Mouse (Mus musculus): ENCODE measurements around the gene Gm7951. TPM values are rescaled to one million over a fixed set of nuclear protein-coding genes. Genes with fewer than 3 reads are reported as not detected.
"Not testable (repeated sequence)": the region's sequence is repeated elsewhere in the genome, so short reads cannot be mapped to it uniquely, and the experiment has no call there.

Gm7951 gene
- polyA plus RNA-seq (2021): not detected

DNA sequence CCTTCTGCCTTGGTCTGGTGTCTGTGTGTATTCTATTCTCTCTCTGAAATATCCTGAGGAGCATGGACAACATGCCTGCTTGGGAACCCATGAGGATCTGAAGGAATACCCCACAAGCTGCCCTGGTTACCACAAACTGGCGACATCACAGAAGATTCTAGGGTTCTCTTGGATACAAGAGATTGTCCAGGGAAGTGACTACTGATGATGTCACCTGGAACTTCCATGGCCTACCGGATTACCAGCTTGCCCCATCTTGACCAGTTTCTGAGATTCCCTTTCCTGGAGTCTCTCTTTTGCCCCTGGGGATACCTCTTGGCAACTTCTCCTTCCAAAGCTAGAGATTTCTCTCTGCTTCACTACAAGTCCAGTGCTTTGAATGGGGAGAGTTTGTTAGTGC lies at the start of gene Gm7951:
TSS of gene Gm7951 (minus strand) at position 101 of the 400 bp plus-strand sequence.
- CTCF ChIA-PET; POLR2A ChIA-PET; ATAC-seq; in situ Hi-C loops (cut with MboI; ENCODE audit: low pct_unique_long_range_greater_than_20kb); H3K27me3 ChIP-seq; DNase-seq (ENCODE audit: low read depth, low spot score): not testable (repeated sequence)

DNA sequence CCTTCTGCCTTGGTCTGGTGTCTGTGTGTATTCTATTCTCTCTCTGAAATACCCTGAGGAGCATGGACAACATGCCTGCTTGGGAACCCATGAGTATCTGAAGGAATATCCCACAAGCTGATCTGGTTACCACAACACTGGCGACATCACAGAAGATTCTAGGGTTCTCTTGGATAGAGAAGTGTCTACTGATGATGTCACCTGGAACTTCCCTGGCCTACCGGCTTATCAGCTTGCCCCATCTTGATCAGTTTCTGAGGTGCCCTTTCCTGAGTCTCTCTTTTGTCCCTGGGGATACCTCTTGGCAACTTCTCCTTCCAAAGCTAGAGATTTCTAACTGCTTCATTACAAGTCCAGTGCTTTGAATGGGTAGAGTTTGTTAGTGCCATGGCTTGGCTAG lies 45.4 kb upstream of the Gm7951 start, which contains the start of gene Gm17027:
TSS of gene Gm17027 (minus strand) at position 101 of the 400 bp plus-strand sequence.
- ATAC-seq; H3K27me3 ChIP-seq; CTCF ChIA-PET; in situ Hi-C loops (cut with MboI; ENCODE audit: low pct_unique_long_range_greater_than_20kb); POLR2A ChIA-PET; DNase-seq (ENCODE audit: low read depth, low spot score): not testable (repeated sequence)

DNA sequence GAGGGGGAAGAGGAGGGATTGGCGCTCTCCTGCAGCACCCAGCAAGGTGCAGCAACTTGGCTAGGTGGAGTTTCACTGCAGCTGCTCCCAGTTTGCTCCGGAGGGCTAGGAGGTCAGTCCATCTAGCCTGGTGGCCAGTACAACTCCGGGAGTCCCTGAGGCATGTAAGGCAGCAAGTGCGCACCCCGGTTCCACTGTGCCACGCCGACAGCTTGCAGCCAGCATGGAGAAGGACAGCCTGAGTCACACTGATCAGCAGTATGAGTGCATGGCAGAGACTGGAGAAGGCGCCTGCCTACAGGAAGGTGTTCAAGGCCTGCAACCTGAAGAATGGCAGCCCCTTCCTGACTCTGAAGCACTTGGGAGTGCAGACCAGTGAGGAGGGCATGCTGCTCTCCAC lies 17.4 kb upstream of the Gm7951 start:
- in situ Hi-C loops (cut with MboI; ENCODE audit: low pct_unique_long_range_greater_than_20kb); CTCF ChIA-PET; ATAC-seq: not testable (repeated sequence)

DNA sequence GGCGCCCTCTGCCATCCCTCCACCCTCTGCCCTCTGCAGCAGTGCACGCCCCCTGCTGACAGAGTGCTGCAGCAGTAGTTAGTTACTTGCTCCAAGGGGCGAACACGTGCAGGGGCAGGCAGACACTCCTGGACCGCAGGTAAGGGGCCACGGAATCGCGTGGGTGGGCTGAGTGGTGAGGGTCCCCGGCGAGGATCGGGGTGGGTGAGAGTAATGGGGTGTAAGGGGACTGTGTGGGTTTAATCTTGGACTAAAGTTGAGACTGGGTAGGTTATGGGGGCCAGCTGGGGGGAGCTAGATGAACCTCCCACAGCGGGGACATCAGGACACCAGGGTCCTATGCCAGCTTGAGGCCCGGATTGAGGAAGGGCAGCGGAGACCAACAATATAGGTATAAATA lies 16.6 kb upstream of the Gm7951 start:
- DNase-seq (ENCODE audit: low read depth, low spot score); CTCF ChIA-PET; POLR2A ChIA-PET; in situ Hi-C loops (cut with MboI; ENCODE audit: low pct_unique_long_range_greater_than_20kb); H3K27me3 ChIP-seq; ATAC-seq: not testable (repeated sequence)

More for the DNA sequence above, 17.4 kb upstream of the Gm7951 start:
- POLR2A ChIA-PET; H3K27me3 ChIP-seq; DNase-seq (ENCODE audit: low read depth, low spot score): not testable (repeated sequence)

Other genes starting within 250 kb of the Gm7951 start
- not detected for gene Gm7980, start 210.1 kb downstream of the Gm7951 start, polyA plus RNA-seq (2021)
- not detected for gene 1700049E17Rik1, start 192.4 kb downstream of the Gm7951 start, polyA plus RNA-seq (2021)
- gene 1700024B05Rik, start 173.4 kb downstream of the Gm7951 start, polyA plus RNA-seq (2021): not detected
- not detected for gene Gm6401, start 149.4 kb downstream of the Gm7951 start, polyA plus RNA-seq (2021)
- gene Gm3543, start 134.0 kb downstream of the Gm7951 start, polyA plus RNA-seq (2021): not detected
- not detected for gene Gm17027, start 45.3 kb upstream of the Gm7951 start, polyA plus RNA-seq (2021)
- gene Gm3573, start 73.4 kb upstream of the Gm7951 start, polyA plus RNA-seq (2021): not detected
- gene Gm17026, start 142.7 kb upstream of the Gm7951 start, polyA plus RNA-seq (2021): not detected
- gene Gm9611, start 180.0 kb upstream of the Gm7951 start, polyA plus RNA-seq (2021): not detected
- not detected for gene Gm7995, start 192.8 kb upstream of the Gm7951 start, polyA plus RNA-seq (2021)